Mouse (Mus musculus): ENCODE results near the gene Rbms3.

DNA sequence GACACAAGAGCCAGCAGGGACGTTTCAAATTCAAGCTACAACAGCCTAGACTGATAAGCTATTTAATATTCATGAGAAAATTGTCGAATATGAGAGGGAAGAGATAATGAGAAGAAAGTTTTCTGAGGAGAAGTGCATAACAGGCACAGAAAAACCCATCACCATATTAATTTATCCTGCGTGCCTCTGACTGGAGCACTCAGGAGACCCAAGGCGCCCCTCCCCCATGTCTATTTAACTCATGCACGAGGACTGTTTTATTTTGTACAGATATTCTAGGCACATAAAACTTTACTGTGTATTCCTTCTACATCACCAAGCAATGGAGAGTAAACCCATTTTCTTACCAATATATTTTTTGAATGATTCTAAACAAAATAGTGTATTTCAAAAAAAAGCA lies 33.6 kb downstream of the Rbms3 start:
- TF ChIP-seq CTCF (IDR thresholded peaks at IDR 0.05; ENCODE audit: borderline replicate concordance, extremely low read depth, insufficient read depth, insufficient read length) (no peak), POLR2A (IDR thresholded peaks at IDR 0.05; ENCODE audit: borderline replicate concordance, extremely low read depth, insufficient read depth, insufficient read length, poor library complexity, severe bottlenecking) (no peak)

Measured in brain, embryonic 14.5 days (tissue).